Mouse (Mus musculus) liver, embryonic 11.5 days (tissue): ENCODE data around the gene Gbp4. TPM values are rescaled to one million over a fixed set of nuclear protein-coding genes. Genes with fewer than 3 reads are reported as not detected.
A peak's percentile ranks its signal among the peaks of the same experiment; 100 is the strongest.
"Not testable (repeated sequence)": the region's sequence is repeated elsewhere in the genome, so short reads cannot be mapped to it uniquely, and the experiment has no call there.

Experiments
- ATAC-seq: fragments of 200-750 bp; cut with Nextera tagmentation; replicated peaks from 2 replicates; pipeline ENCODE4 v1.8.0; 2017; ENCODE audit warnings: moderate number of reproducible peaks, mild to moderate bottlenecking, moderate TSS enrichment, moderate library complexity; ENCODE audit not compliant: low FRiP score
- DNase-seq: peaks from one replicate; pipeline ENCODE4 v3.0.0-alpha.2; 2017; ENCODE audit warnings: low spot score
- H3K27ac ChIP-seq: fragments of 300-500 bp; sonication (generic); 2 replicates; pipeline ENCODE4 v1.5.1; 2014; ENCODE audit warnings: mild to moderate bottlenecking, low read depth, low read length, control low read depth
- H3K27me3 ChIP-seq: fragments of 300-500 bp; sonication (generic); replicated peaks from 2 replicates; pipeline ENCODE4 v1.6.1; 2014; ENCODE audit warnings: low read length, mixed read lengths; ENCODE audit not compliant: control insufficient read depth, insufficient read depth
- H3K36me3 ChIP-seq: fragments of 300-500 bp; sonication (generic); 2 replicates; pipeline ENCODE4 v1.6.1; 2014; ENCODE audit warnings: mild to moderate bottlenecking, low read length, moderate library complexity, mixed read lengths; ENCODE audit not compliant: control insufficient read depth, insufficient read depth
- H3K4me1 ChIP-seq: fragments of 300-500 bp; sonication (generic); replicated peaks from 2 replicates; pipeline ENCODE4 v1.6.1; 2014; ENCODE audit warnings: low read length, mixed read lengths; ENCODE audit not compliant: control insufficient read depth, insufficient read depth
- H3K4me2 ChIP-seq: fragments of 300-500 bp; sonication (generic); 2 replicates; pipeline ENCODE4 v1.6.1; 2014; ENCODE audit warnings: mild to moderate bottlenecking, control low read depth, moderate library complexity
- H3K4me3 ChIP-seq: fragments of 300-500 bp; sonication (generic); 2 replicates; pipeline ENCODE4 v1.5.1; 2014; ENCODE audit warnings: low read depth, low read length, control low read depth
- H3K9ac ChIP-seq: fragments of 300-500 bp; sonication (generic); 2 replicates; pipeline ENCODE4 v1.6.1; 2014; ENCODE audit warnings: low read depth, low read length, control low read depth
- H3K9me3 ChIP-seq: fragments of 300-500 bp; sonication (generic); 2 replicates; pipeline ENCODE4 v1.6.1; 2016; ENCODE audit warnings: low read length, inconsistent platforms, mixed read lengths; ENCODE audit not compliant: control insufficient read depth
- WGBS: fragments of 180-500 bp; shearing (Covaris S2); extraction: QIAGEN DNeasy Blood & Tissue Kit; methylation state at CpG from one replicate; pipeline ENCODE4 v1.1.7; 2014; 5-methylcytosine and 5-hydroxymethylcytosine counted together
- polyA plus RNA-seq: library from polyadenylated mRNA; unstranded; fragments of >200 nt; fragmentation: Nextera tagmentation; extraction: Ambion mirVana; gene quantifications from 2 replicates; pipeline ENCODE4 v1.2.1, GENCODE M21; 2014

Gbp4 gene
- 1.8 and 2.1 TPM in 2 replicates for polyA plus RNA-seq

GRCm38 (mm10) chr5:105139409-105140088 is at the start of gene Gbp4, which contains the start of the genes Gbp9 and Gbp8:
Gene Gbp4, minus strand, starts transcription at chr5:105139586.
Gene Gbp9, minus strand, starts transcription at chr5:105139539.
Gene Gbp8, minus strand, starts transcription at chr5:105139540.
- H3K27me3 ChIP-seq, H3K27ac ChIP-seq, H3K9ac ChIP-seq, ATAC-seq, H3K4me2 ChIP-seq, DNase-seq, H3K36me3 ChIP-seq, H3K4me1 ChIP-seq, H3K9me3 ChIP-seq, H3K4me3 ChIP-seq: not testable (repeated sequence)
- WGBS, result 15% methylated on average over 2 of the region's 2 CpGs

GRCm38 (mm10) chr5:105181446-105181845 is 42.1 kb upstream of the Gbp4 start:
- Histone ChIP-seq H3K27me3 (no peaks in the 10 kb centered on the region), H3K9ac (no peak overlapping the region), H3K4me2 (no peak overlapping the region), H3K4me3 (no peak overlapping the region), H3K4me1 (no peaks in the 10 kb centered on the region), H3K9me3 (no peaks in the 10 kb centered on the region), H3K27ac (no peak overlapping the region), H3K36me3 (no peaks in the 10 kb centered on the region)
- DNase-seq (no peak), ATAC-seq (no peak)

- Histone ChIP-seq H3K4me2 (no peak overlapping the region), H3K27ac (no peak overlapping the region), H3K4me1 (no peaks in the 10 kb centered on the region), H3K27me3 (no peaks in the 10 kb centered on the region), H3K9ac (no peak overlapping the region), H3K4me3 (no peak overlapping the region), H3K36me3 (no peaks in the 10 kb centered on the region), H3K9me3 (no peaks in the 10 kb centered on the region)
- no peak for DNase-seq
- WGBS, result 72% methylated on average over 5 of the region's 5 CpGs
- ATAC-seq, result no peak
These were observed 17.2 kb upstream of the Gbp4 start for GRCm38 (mm10) chr5:105156582-105156981.

GRCm38 (mm10) chr5:105154049-105154448 is 14.7 kb upstream of the Gbp4 start:
- no peaks in the 10 kb centered on the region for H3K9me3 ChIP-seq
- no peak overlapping the region for H3K4me3 ChIP-seq
- no peak overlapping the region for H3K27ac ChIP-seq
- no peak for ATAC-seq
- no peak overlapping the region for H3K9ac ChIP-seq
- DNase-seq, result no peak
- H3K4me1 ChIP-seq, result no peaks in the 10 kb centered on the region
- H3K27me3 ChIP-seq, result no peaks in the 10 kb centered on the region
- no peaks in the 10 kb centered on the region for H3K36me3 ChIP-seq
- H3K4me2 ChIP-seq, result no peak overlapping the region

- ATAC-seq, H3K4me2 ChIP-seq, H3K9ac ChIP-seq, H3K4me1 ChIP-seq, DNase-seq, H3K27ac ChIP-seq, H3K9me3 ChIP-seq, H3K36me3 ChIP-seq, H3K4me3 ChIP-seq, H3K27me3 ChIP-seq: not testable (repeated sequence)
- WGBS, result 55% methylated on average over 2 of the region's 2 CpGs
These were observed 8.7 kb upstream of the Gbp4 start for GRCm38 (mm10) chr5:105148062-105148461.

GRCm38 (mm10) chr5:105146447-105146846 is 7.1 kb upstream of the Gbp4 start:
- DNase-seq (no peak), ATAC-seq (no peak)
- Histone ChIP-seq H3K9me3 (no peaks in the 10 kb centered on the region), H3K4me1 (no peaks in the 10 kb centered on the region), H3K36me3 (no peaks in the 10 kb centered on the region), H3K9ac (no peak overlapping the region), H3K4me2 (no peak overlapping the region), H3K4me3 (no peak overlapping the region), H3K27me3 (no peaks in the 10 kb centered on the region), H3K27ac (no peak overlapping the region)

GRCm38 (mm10) chr5:105145731-105146130 is 6.3 kb upstream of the Gbp4 start:
- not testable (repeated sequence) for H3K27me3 ChIP-seq, H3K4me3 ChIP-seq, H3K27ac ChIP-seq, H3K4me2 ChIP-seq, H3K4me1 ChIP-seq, H3K9ac ChIP-seq, H3K36me3 ChIP-seq, ATAC-seq, DNase-seq, H3K9me3 ChIP-seq
- WGBS, result 43% methylated on average over 3 of the region's 3 CpGs

GRCm38 (mm10) chr5:105140089-105140810 is 864 bp upstream of the Gbp4 start:
- H3K27ac ChIP-seq, H3K27me3 ChIP-seq, H3K9ac ChIP-seq, H3K9me3 ChIP-seq, H3K36me3 ChIP-seq, H3K4me2 ChIP-seq, H3K4me1 ChIP-seq, DNase-seq, ATAC-seq, H3K4me3 ChIP-seq: not testable (repeated sequence)
- WGBS, result 53% methylated on average over 2 of the region's 2 CpGs

- peak; percentile 29; the same call in 1 of the 2 replicates for ATAC-seq
- no peak for DNase-seq
- Histone ChIP-seq H3K4me1 (no peaks in the 10 kb centered on the region), H3K9ac (no peak overlapping the region), H3K27ac (no peak overlapping the region), H3K9me3 (no peaks in the 10 kb centered on the region), H3K4me3 (no peak overlapping the region), H3K27me3 (no peaks in the 10 kb centered on the region), H3K4me2 (no peak overlapping the region), H3K36me3 (no peaks in the 10 kb centered on the region)
- 87% methylated on average over 1 of the region's 1 CpGs for WGBS
These were observed 480 bp downstream of the Gbp4 start for GRCm38 (mm10) chr5:105138906-105139305.
